Mouse (Mus musculus) ES-Bruce4 (cell line): ENCODE measurements around the gene Slc25a17. TPM values are rescaled to one million over a fixed set of nuclear protein-coding genes. Genes with fewer than 3 reads are reported as not detected.

Experiments
- H3K27ac ChIP-seq: 2 replicates; pipeline ENCODE4 v1.5.1; 2012; ENCODE audit warnings: low read length, inconsistent platforms; ENCODE audit not compliant: insufficient read depth
- H3K27me3 ChIP-seq: 2 replicates; pipeline ENCODE4 v1.6.1; 2012; ENCODE audit warnings: mild to moderate bottlenecking, low read length, inconsistent platforms; ENCODE audit not compliant: control insufficient read depth, poor library complexity, insufficient read depth, severe bottlenecking
- H3K36me3 ChIP-seq: 2 replicates; pipeline ENCODE4 v1.6.1; 2012; ENCODE audit warnings: inconsistent platforms, mild to moderate bottlenecking, low read length, moderate library complexity; ENCODE audit not compliant: control insufficient read depth, poor library complexity, insufficient read depth, severe bottlenecking
- H3K4me1 ChIP-seq: one replicate; pipeline ENCODE4 v1.8.1; 2011; ENCODE audit warnings: low read length; ENCODE audit not compliant: control insufficient read depth, insufficient read depth
- H3K4me3 ChIP-seq: 2 replicates; pipeline ENCODE4 v1.5.1; 2011; ENCODE audit warnings: low read depth, mild to moderate bottlenecking, low read length
- H3K9ac ChIP-seq: 2 replicates; pipeline ENCODE4 v1.6.1; 2012; ENCODE audit warnings: low read depth, mild to moderate bottlenecking, inconsistent platforms; ENCODE audit not compliant: poor library complexity, severe bottlenecking
- H3K9me3 ChIP-seq: replicated peaks from 2 replicates; pipeline ENCODE4 v1.6.1; 2012; ENCODE audit warnings: mild to moderate bottlenecking, low read length, inconsistent platforms; ENCODE audit not compliant: control insufficient read depth, poor library complexity, insufficient read depth, severe bottlenecking
- CTCF ChIP-seq: IDR thresholded peaks from one replicate; pipeline ENCODE4 v1.8.1; 2011; ENCODE audit warnings: low read depth, low read length
- EP300 ChIP-seq: IDR thresholded peaks from 2 replicates; pipeline ENCODE4 v1.6.1; 2011; ENCODE audit warnings: low read depth, low read length; ENCODE audit not compliant: insufficient read depth
- POLR2A ChIP-seq: IDR thresholded peaks from one replicate; pipeline ENCODE4 v1.8.1; 2011; ENCODE audit warnings: low read length; ENCODE audit not compliant: insufficient read depth
- polyA plus RNA-seq: library from polyadenylated mRNA; stranded (reverse); fragments of >200 nt; gene quantifications from 2 replicates; pipeline ENCODE4 v1.2.4, GENCODE M21; 2011; ENCODE audit warnings: low read depth; ENCODE audit not compliant: missing spikeins, insufficient read depth, insufficient read length

Slc25a17 gene
- polyA plus RNA-seq, 1 experiment = 81.8 TPM

- no peak overlapping the region for H3K4me3 ChIP-seq
- no peak for TF ChIP-seq CTCF
- no peak for TF ChIP-seq POLR2A
- no peak overlapping the region for H3K9ac ChIP-seq
- no peaks in the 10 kb centered on the region for H3K36me3 ChIP-seq
- H3K27ac ChIP-seq = no peak overlapping the region
- H3K9me3 ChIP-seq = no peaks in the 10 kb centered on the region
- H3K4me1 ChIP-seq = no peaks in the 10 kb centered on the region
- no peaks in the 10 kb centered on the region for H3K27me3 ChIP-seq
Observed at GRCm38 (mm10) chr15:81284121-81284734, 76.4 kb downstream of the Slc25a17 start.

DNA sequence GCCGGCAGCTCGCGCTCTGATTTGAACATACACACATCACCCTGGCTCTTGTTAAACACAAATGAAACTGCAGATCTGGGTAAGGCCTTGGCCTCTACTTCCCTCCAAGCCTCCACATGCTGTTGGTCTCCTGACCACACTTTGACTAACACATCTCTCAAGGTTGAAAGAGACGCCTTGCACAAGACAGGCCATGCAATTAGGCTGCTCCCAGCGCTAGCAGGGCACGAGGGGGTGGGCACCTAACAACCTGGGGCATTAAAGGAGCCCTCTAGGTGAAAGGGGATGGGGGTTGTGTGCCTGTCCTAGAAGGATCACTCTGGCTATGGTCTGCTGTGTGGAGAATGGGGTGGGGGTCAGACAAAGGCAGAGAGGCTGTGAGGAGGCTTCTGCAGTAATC lies 81.9 kb downstream of the Slc25a17 start:
- Histone ChIP-seq H3K27ac (no peak overlapping the region), H3K4me1 (no peaks in the 10 kb centered on the region), H3K4me3 (no peak overlapping the region), H3K9ac (no peak overlapping the region), H3K9me3 (no peaks in the 10 kb centered on the region), H3K27me3 (no peaks in the 10 kb centered on the region), H3K36me3 (no peaks in the 10 kb centered on the region)
- TF ChIP-seq EP300 = no peak
- no peak for TF ChIP-seq CTCF
- no peak for TF ChIP-seq POLR2A

GRCm38 (mm10) chr15:81277928-81278327 lies 82.7 kb downstream of the Slc25a17 start:
- no peak overlapping the region for H3K27ac ChIP-seq
- H3K4me1 ChIP-seq = no peaks in the 10 kb centered on the region
- no peak overlapping the region for H3K9ac ChIP-seq
- no peaks in the 10 kb centered on the region for H3K9me3 ChIP-seq
- H3K27me3 ChIP-seq = no peaks in the 10 kb centered on the region
- no peaks in the 10 kb centered on the region for H3K36me3 ChIP-seq
- TF ChIP-seq POLR2A (no peak), EP300 (no peak), CTCF (no peak)
- no peak overlapping the region for H3K4me3 ChIP-seq

- H3K4me1 ChIP-seq = no peaks in the 10 kb centered on the region
- H3K9me3 ChIP-seq = no peaks in the 10 kb centered on the region
- no peaks in the 10 kb centered on the region for H3K27me3 ChIP-seq
- TF ChIP-seq EP300 = no peak
- TF ChIP-seq POLR2A = no peak
- TF ChIP-seq CTCF = no peak
- no peak overlapping the region for H3K9ac ChIP-seq
- H3K4me3 ChIP-seq = no peak overlapping the region
- no peak overlapping the region for H3K27ac ChIP-seq
- H3K36me3 ChIP-seq = no peaks in the 10 kb centered on the region
Observed at GRCm38 (mm10) chr15:81273361-81273760, 87.3 kb downstream of the Slc25a17 start.

- Histone ChIP-seq H3K27ac (no peak overlapping the region), H3K36me3 (no peaks in the 10 kb centered on the region), H3K9me3 (no peaks in the 10 kb centered on the region), H3K9ac (no peak overlapping the region), H3K27me3 (no peaks in the 10 kb centered on the region), H3K4me1 (no peaks in the 10 kb centered on the region), H3K4me3 (no peak overlapping the region)
- TF ChIP-seq POLR2A = no peak
Observed at GRCm38 (mm10) chr15:81272305-81273053, 88.1 kb downstream of the Slc25a17 start.

Other genes starting within 250 kb of the Slc25a17 start
- gene Mrtfa, start 170.1 kb downstream of the Slc25a17 start, polyA plus RNA-seq = 18.4 and 21.9 TPM in 2 replicates
- gene Mchr1, start 125.3 kb downstream of the Slc25a17 start, polyA plus RNA-seq = not detected in 2 replicates
- 696 and 796 TPM in 2 replicates for gene St13, start 39.3 kb upstream of the Slc25a17 start, polyA plus RNA-seq
- gene Xpnpep3, start 39.3 kb upstream of the Slc25a17 start, polyA plus RNA-seq = 21.0 and 26.7 TPM in 2 replicates
- gene Dnajb7, start 47.5 kb upstream of the Slc25a17 start, polyA plus RNA-seq = not detected in 2 replicates
- gene Rbx1, start 105.5 kb upstream of the Slc25a17 start, polyA plus RNA-seq = 173 and 191 TPM in 2 replicates
- 122 and 133 TPM in 2 replicates for gene Ep300, start 224.5 kb upstream of the Slc25a17 start, polyA plus RNA-seq